35 mouse cellular contexts compared by ENCODE assay signal in the genomic region with DNA sequence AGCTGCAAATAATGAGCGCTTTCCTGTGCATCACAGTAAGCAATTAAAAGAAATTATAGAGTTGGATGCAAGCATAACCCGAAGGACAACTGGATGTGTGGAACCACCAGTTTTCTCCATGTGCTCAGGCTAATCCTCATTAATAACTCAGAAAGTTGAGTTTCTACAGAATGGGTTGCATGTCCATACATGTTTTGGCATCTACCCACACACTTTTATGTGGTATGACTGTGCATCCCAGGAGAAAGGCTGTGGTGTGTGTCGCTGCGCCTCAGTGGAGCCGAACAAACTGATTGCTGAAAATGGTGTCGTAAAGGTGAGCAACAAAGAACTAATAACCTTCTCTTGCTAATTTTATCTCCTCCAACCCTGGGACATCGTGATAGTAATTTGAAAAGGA. TPM values are rescaled to one million over a fixed set of nuclear protein-coding genes. Genes with fewer than 3 reads are reported as not detected.
"Had no signal": no experiment of that assay in that cellular context is flagged by ENCODE, and none has a peak within 500 bp of the region (broad histone marks: within the 10 kb centered on the region; RNA-seq: fewer than 3 reads in every experiment).

No protein-coding gene starts in this region.

- H3K4me3 ChIP-seq: heart, embryonic 12.5 days; heart, embryonic 13.5 days; heart, embryonic 15.5 days; hindbrain, embryonic 10.5 days; hindbrain, embryonic 12.5 days; hindbrain, embryonic 13.5 days; hindbrain, embryonic 15.5 days; intestine, embryonic 15.5 days; kidney, embryonic 15.5 days; left cerebral cortex, adult 2 months had no signal

- H3K36me3 ChIP-seq: heart, embryonic 12.5 days; heart, embryonic 13.5 days; heart, embryonic 15.5 days; hindbrain, embryonic 10.5 days; hindbrain, embryonic 12.5 days; hindbrain, embryonic 13.5 days; hindbrain, embryonic 15.5 days; intestine, embryonic 15.5 days; kidney, embryonic 15.5 days had no signal

- H3K4me2 ChIP-seq: heart, embryonic 11.5 days; heart, embryonic 12.5 days; heart, embryonic 13.5 days; heart, embryonic 15.5 days; hindbrain, embryonic 12.5 days; hindbrain, embryonic 13.5 days; hindbrain, embryonic 14.5 days; hindbrain, embryonic 15.5 days; intestine, embryonic 15.5 days; kidney, embryonic 15.5 days had no signal

- DNase-seq: heart, postnatal 10 days; heart, postnatal 14 days; heart, postnatal 36 days; heart, postnatal 4 days; kidney, adult 11 months; kidney, adult 18-20 months; kidney, adult 2 months; kidney, adult 8-10 months; kidney, adult 9 months; kidney, postnatal 10 days; kidney, postnatal 14 days; kidney, postnatal 25 days; kidney, postnatal 36 days; kidney, postnatal 4 days; layer of hippocampus, adult 9-11 months; layer of hippocampus, postnatal 36 days had no signal

- H3K4me1 ChIP-seq: heart, embryonic 12.5 days; heart, embryonic 13.5 days; heart, embryonic 15.5 days; hindbrain, embryonic 10.5 days; hindbrain, embryonic 12.5 days; hindbrain, embryonic 13.5 days; hindbrain, embryonic 15.5 days; intestine, embryonic 15.5 days; kidney, embryonic 15.5 days had no signal

- H3K9me3 ChIP-seq: heart, embryonic 12.5 days; heart, embryonic 13.5 days; heart, embryonic 15.5 days; hindbrain, embryonic 10.5 days; hindbrain, embryonic 12.5 days; hindbrain, embryonic 13.5 days; hindbrain, embryonic 15.5 days; intestine, embryonic 15.5 days; kidney, embryonic 15.5 days had no signal

- H3K27ac ChIP-seq: heart, embryonic 13.5 days; heart, embryonic 15.5 days; hindbrain, embryonic 10.5 days; hindbrain, embryonic 12.5 days; hindbrain, embryonic 13.5 days; hindbrain, embryonic 14.5 days; hindbrain, embryonic 15.5 days; hindbrain, postnatal 0 days; intestine, embryonic 15.5 days; kidney, embryonic 15.5 days; kidney, postnatal 0 days; left cerebral cortex, adult 2 months had no signal

- H3K27me3 ChIP-seq: heart, embryonic 12.5 days; heart, embryonic 13.5 days; heart, embryonic 15.5 days; hindbrain, embryonic 12.5 days; hindbrain, embryonic 13.5 days; hindbrain, embryonic 15.5 days; intestine, embryonic 15.5 days; kidney, embryonic 15.5 days had no signal

- H3K9ac ChIP-seq: heart, embryonic 12.5 days; heart, embryonic 13.5 days; heart, embryonic 15.5 days; hindbrain, embryonic 12.5 days; hindbrain, embryonic 13.5 days; hindbrain, embryonic 14.5 days; hindbrain, embryonic 15.5 days; intestine, embryonic 15.5 days; kidney, embryonic 15.5 days had no signal

- ATAC-seq: hindbrain, embryonic 16.5 days; hindbrain, postnatal 0 days; inflammation-experienced regulatory T-cells, adult 6 months; intestine, embryonic 15.5 days; intestine, embryonic 16.5 days; intestine, postnatal 0 days had no signal

RNA-seq across cellular contexts. Expression of a gene that starts 34.8 kb away (rescaled TPM):
- total RNA-seq: hematopoietic stem cell, adult 5-6 weeks had no signal
- polyA plus RNA-seq: inflammation-experienced regulatory T-cells, adult 6 months had no signal
